Mouse (Mus musculus): ENCODE results near the gene Mast3. TPM values are rescaled to one million over a fixed set of nuclear protein-coding genes. Genes with fewer than 3 reads are reported as not detected.
A peak's percentile ranks its signal among the peaks of the same experiment; 100 is the strongest.

Gene Mast3
- polyA plus RNA-seq, 1 experiment, result 84.2 TPM

- DNase-seq, result no peak
- H3K4me3 ChIP-seq (replicated peaks; ENCODE audit: extremely low read depth, low read depth, low read length), result no peak overlapping the region
- no peak for TF ChIP-seq CTCF (IDR thresholded peaks at IDR 0.05; ENCODE audit: insufficient read depth, low read length)
- no peak for TF ChIP-seq POLR2A (IDR thresholded peaks at IDR 0.05; ENCODE audit: borderline replicate concordance, extremely low read depth, low read depth, low read length)
Measured at GRCm38 (mm10) chr8:70789046-70789445, 15.8 kb downstream of the Mast3 start.

DNA sequence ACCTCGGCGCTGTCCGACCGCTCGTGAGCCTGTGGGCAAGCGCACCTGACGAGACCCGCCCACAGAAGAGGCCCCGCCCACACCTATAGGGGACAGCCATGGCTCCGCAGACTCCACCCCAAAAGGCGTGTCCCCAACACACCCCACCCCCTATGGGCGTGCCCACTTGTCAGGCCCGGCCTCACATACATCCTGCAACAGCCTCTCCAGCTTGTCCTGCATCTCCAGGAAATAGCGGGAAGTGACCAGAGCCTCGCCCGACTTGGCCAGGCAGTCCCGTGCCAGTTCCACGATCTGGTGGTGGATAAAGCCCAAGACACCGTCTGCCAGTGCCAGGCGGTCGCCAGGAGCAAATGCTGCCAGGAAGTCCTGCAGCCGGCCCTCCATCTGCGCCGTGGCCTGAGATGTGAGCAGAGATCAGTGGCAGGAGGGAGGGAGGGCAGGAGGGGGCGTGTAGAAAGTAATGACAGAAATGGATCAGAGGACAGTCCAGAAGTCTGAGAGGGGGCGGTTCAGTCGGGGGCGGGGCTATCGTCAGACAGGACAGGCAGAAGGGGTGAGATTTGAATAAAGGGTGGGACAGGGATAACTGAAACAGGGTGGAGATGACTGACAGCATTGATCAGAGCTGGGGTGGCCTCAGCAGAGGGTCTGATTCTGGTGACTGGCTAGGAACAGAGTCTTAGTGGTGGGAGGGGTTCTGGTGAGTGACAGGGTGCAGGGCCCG lies 16.8 kb downstream of the Mast3 start:
- 38% methylated on average over 30 of the region's 30 CpGs for WGBS

More at GRCm38 (mm10) chr8:70789046-70789445, 15.8 kb downstream of the Mast3 start:
- peaks cover 16% of the 10 kb centered on the region for H3K4me1 ChIP-seq (ENCODE audit: control insufficient read depth, insufficient read depth, low read length)
- WGBS, result 83% methylated on average over 10 of the region's 10 CpGs

GRCm38 (mm10) chr8:70787051-70787445 lies 17.8 kb downstream of the Mast3 start:
- TF ChIP-seq CTCF (IDR thresholded peaks at IDR 0.05; ENCODE audit: insufficient read depth, low read length), result no peak
- TF ChIP-seq POLR2A (IDR thresholded peaks at IDR 0.05; ENCODE audit: borderline replicate concordance, extremely low read depth, low read depth, low read length), result no peak
- no peak for DNase-seq
- Histone ChIP-seq H3K4me1 (ENCODE audit: control insufficient read depth, insufficient read depth, low read length) (peaks cover 12% of the 10 kb centered on the region), H3K4me3 (replicated peaks; ENCODE audit: extremely low read depth, low read depth, low read length) (no peak overlapping the region)
- WGBS, result 91% methylated on average over 3 of the region's 3 CpGs

More for the DNA sequence above, 16.8 kb downstream of the Mast3 start:
- peaks cover 16% of the 10 kb centered on the region for H3K4me1 ChIP-seq (ENCODE audit: control insufficient read depth, insufficient read depth, low read length)
- H3K4me3 ChIP-seq (replicated peaks; ENCODE audit: extremely low read depth, low read depth, low read length), result no peak overlapping the region
- no peak for TF ChIP-seq CTCF (IDR thresholded peaks at IDR 0.05; ENCODE audit: insufficient read depth, low read length)
- no peak for TF ChIP-seq POLR2A (IDR thresholded peaks at IDR 0.05; ENCODE audit: borderline replicate concordance, extremely low read depth, low read depth, low read length)
- peak; percentile 44 for DNase-seq

GRCm38 (mm10) chr8:70786291-70787050 lies 18.4 kb downstream of the Mast3 start:
- TF ChIP-seq POLR2A (IDR thresholded peaks at IDR 0.05; ENCODE audit: borderline replicate concordance, extremely low read depth, low read depth, low read length) (no peak), CTCF (IDR thresholded peaks at IDR 0.05; ENCODE audit: insufficient read depth, low read length) (no peak)
- 93% methylated on average over 25 of the region's 25 CpGs for WGBS
- H3K4me1 ChIP-seq (ENCODE audit: control insufficient read depth, insufficient read depth, low read length), result peaks cover 8% of the 10 kb centered on the region
- no peak overlapping the region for H3K4me3 ChIP-seq (replicated peaks; ENCODE audit: extremely low read depth, low read depth, low read length)
- DNase-seq, result no peak

GRCm38 (mm10) chr8:70780093-70780492 lies 24.8 kb downstream of the Mast3 start:
- 73% methylated on average over 11 of the region's 11 CpGs for WGBS
- H3K4me1 ChIP-seq (ENCODE audit: control insufficient read depth, insufficient read depth, low read length), result 0 out of 2 replicates have a peak, but pooled peaks cover 3% of the 10 kb centered on the region
- DNase-seq, result no peak
- TF ChIP-seq POLR2A (IDR thresholded peaks at IDR 0.05; ENCODE audit: borderline replicate concordance, extremely low read depth, low read depth, low read length), result no peak
- no peak for TF ChIP-seq CTCF (IDR thresholded peaks at IDR 0.05; ENCODE audit: insufficient read depth, low read length)
- H3K4me3 ChIP-seq (replicated peaks; ENCODE audit: extremely low read depth, low read depth, low read length), result no peak overlapping the region

GRCm38 (mm10) chr8:70776496-70777444 lies 28.1 kb downstream of the Mast3 start, which contains the start of gene Pik3r2:
TSS of gene Pik3r2 (minus strand) at chr8:70776713.
- under 1% methylated on average over 93 of the region's 94 CpGs for WGBS
- peak; percentile 97 for DNase-seq
- TF ChIP-seq CTCF (IDR thresholded peaks at IDR 0.05; ENCODE audit: insufficient read depth, low read length) (no peak), POLR2A (IDR thresholded peaks at IDR 0.05; ENCODE audit: borderline replicate concordance, extremely low read depth, low read depth, low read length) (peak; percentile 77; the same call in 1 of the 2 replicates)
- Histone ChIP-seq H3K4me1 (ENCODE audit: control insufficient read depth, insufficient read depth, low read length) (peaks cover 8% of the 10 kb centered on the region; the same call in 1 of the 2 replicates), H3K4me3 (replicated peaks; ENCODE audit: extremely low read depth, low read depth, low read length) (peak within 1 kb of the TSS; percentile 86)

GRCm38 (mm10) chr8:70775851-70776495 lies 28.9 kb downstream of the Mast3 start:
- 2% methylated on average over 34 of the region's 34 CpGs for WGBS
- no peak for DNase-seq
- TF ChIP-seq POLR2A (IDR thresholded peaks at IDR 0.05; ENCODE audit: borderline replicate concordance, extremely low read depth, low read depth, low read length), result no peak
- TF ChIP-seq CTCF (IDR thresholded peaks at IDR 0.05; ENCODE audit: insufficient read depth, low read length), result no peak
- Histone ChIP-seq H3K4me1 (ENCODE audit: control insufficient read depth, insufficient read depth, low read length) (peaks cover 8% of the 10 kb centered on the region; the same call in 1 of the 2 replicates), H3K4me3 (replicated peaks; ENCODE audit: extremely low read depth, low read depth, low read length) (peak overlapping the region; percentile 83)

- DNase-seq, result no peak
- no peak for TF ChIP-seq POLR2A (IDR thresholded peaks at IDR 0.05; ENCODE audit: borderline replicate concordance, extremely low read depth, low read depth, low read length)
- no peak for TF ChIP-seq CTCF (IDR thresholded peaks at IDR 0.05; ENCODE audit: insufficient read depth, low read length)
Measured at GRCm38 (mm10) chr8:70775227-70775626, 29.6 kb downstream of the Mast3 start.

More at GRCm38 (mm10) chr8:70775227-70775626, 29.6 kb downstream of the Mast3 start:
- Histone ChIP-seq H3K4me3 (replicated peaks; ENCODE audit: extremely low read depth, low read depth, low read length) (no peak overlapping the region), H3K4me1 (ENCODE audit: control insufficient read depth, insufficient read depth, low read length) (peaks cover 8% of the 10 kb centered on the region; the same call in 1 of the 2 replicates)
- 87% methylated on average over 5 of the region's 5 CpGs for WGBS
